Mouse (Mus musculus): ENCODE data around the gene Synpo2. TPM values are rescaled to one million over a fixed set of nuclear protein-coding genes. Genes with fewer than 3 reads are reported as not detected.

The Synpo2 gene
- polyA plus RNA-seq, 1 experiment from 2014 or later = 5.4 TPM

DNA sequence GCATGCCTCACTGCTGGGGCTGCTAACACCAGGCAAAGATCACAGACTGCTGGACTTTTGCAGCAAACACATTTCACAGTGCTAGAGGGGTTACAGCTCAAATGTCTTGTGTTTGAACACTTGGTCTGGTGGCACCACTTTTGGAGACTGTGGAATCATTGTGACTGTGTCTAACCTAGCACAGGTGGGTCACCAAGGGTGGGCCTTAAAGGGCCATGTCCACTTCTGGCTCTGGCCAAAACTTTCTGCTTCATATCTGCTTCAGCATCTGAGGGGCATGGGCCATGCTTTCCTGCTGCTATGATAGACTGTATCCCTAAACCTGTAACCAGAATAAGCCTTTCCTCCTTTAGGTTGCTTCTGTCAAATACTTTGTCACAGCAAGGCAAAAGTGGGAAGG lies 1.5 kb upstream of the Synpo2 start:
- H3K4me3 ChIP-seq = no peak overlapping the region
- H3K4me2 ChIP-seq (replicated peaks) = no peak overlapping the region
- ATAC-seq (ENCODE audit: low FRiP score, low read depth) = no peak
- peaks cover 20% of the 10 kb centered on the region for H3K27me3 ChIP-seq
- H3K27ac ChIP-seq (replicated peaks) = no peak overlapping the region
- peaks cover 12% of the 10 kb centered on the region for H3K4me1 ChIP-seq
- H3K9ac ChIP-seq (replicated peaks) = no peak overlapping the region
- no peaks in the 10 kb centered on the region for H3K9me3 ChIP-seq
- H3K36me3 ChIP-seq = no peaks in the 10 kb centered on the region

GRCm38 (mm10) chr3:123237039-123237438 lies 1.1 kb upstream of the Synpo2 start:
- no peak overlapping the region for H3K27ac ChIP-seq (replicated peaks)
- H3K4me1 ChIP-seq = peaks cover 12% of the 10 kb centered on the region
- no peak overlapping the region for H3K9ac ChIP-seq (replicated peaks)
- no peak overlapping the region for H3K4me3 ChIP-seq
- peaks cover 20% of the 10 kb centered on the region for H3K27me3 ChIP-seq
- 25% methylated on average over 7 of the region's 7 CpGs for WGBS
- no peak for ATAC-seq (ENCODE audit: low FRiP score, low read depth)
- no peak overlapping the region for H3K4me2 ChIP-seq (replicated peaks)
- no peaks in the 10 kb centered on the region for H3K9me3 ChIP-seq
- H3K36me3 ChIP-seq = no peaks in the 10 kb centered on the region

- Histone ChIP-seq H3K27ac (replicated peaks) (no peak overlapping the region), H3K4me1 (peaks cover 12% of the 10 kb centered on the region), H3K36me3 (no peaks in the 10 kb centered on the region), H3K4me2 (replicated peaks) (peak overlapping the region; percentile 82), H3K4me3 (peak overlapping the region; percentile 46), H3K9me3 (no peaks in the 10 kb centered on the region), H3K27me3 (peaks cover 20% of the 10 kb centered on the region), H3K9ac (replicated peaks) (peak overlapping the region; percentile 42; the same call in 1 of the 2 replicates)
- 16% methylated on average over 7 of the region's 7 CpGs for WGBS
- ATAC-seq (ENCODE audit: low FRiP score, low read depth) = no peak
Observed at GRCm38 (mm10) chr3:123235495-123235894, 454 bp downstream of the Synpo2 start.

DNA sequence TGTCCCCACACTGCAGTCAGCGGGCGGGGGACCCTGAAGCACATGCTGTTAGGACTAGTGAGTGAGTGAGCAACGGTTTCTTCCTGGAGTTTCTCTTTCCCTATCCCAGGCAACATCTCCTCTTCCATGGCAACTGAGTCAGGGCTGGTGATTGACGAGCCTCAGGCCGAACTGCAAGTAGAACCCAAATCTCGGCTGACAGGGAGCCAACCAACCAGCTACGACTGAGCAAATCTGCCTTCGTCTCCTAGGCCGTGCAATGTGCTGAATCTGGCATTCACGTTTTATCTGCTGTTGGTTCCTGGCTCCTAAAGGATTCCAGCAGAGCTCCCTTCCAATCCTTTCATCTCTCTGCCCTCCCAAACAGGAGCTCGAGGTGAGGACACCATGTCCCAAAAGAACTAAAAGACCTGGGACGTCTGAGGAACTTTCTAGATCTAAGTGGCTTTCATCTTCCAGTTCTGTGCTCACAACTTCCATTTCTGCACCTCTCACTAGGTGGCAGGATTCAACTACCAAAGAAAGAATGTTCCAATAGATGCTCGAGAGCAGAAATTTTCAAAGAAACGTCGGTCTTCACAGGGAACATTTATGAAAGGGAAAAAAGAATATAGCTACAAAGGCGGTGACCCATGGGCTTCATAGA lies 1.6 kb downstream of the Synpo2 start:
- ATAC-seq (ENCODE audit: low FRiP score, low read depth) = no peak
- Histone ChIP-seq H3K9ac (replicated peaks) (no peak overlapping the region), H3K36me3 (no peaks in the 10 kb centered on the region), H3K27ac (replicated peaks) (no peak overlapping the region), H3K4me3 (no peak overlapping the region), H3K27me3 (peaks cover 20% of the 10 kb centered on the region), H3K4me2 (replicated peaks) (no peak overlapping the region), H3K4me1 (peaks cover 12% of the 10 kb centered on the region), H3K9me3 (no peaks in the 10 kb centered on the region)
- WGBS = 49% methylated on average over 16 of the region's 16 CpGs

GRCm38 (mm10) chr3:123231639-123232038 lies 4.3 kb downstream of the Synpo2 start:
- Histone ChIP-seq H3K36me3 (no peaks in the 10 kb centered on the region), H3K27me3 (peaks cover 14% of the 10 kb centered on the region), H3K9me3 (no peaks in the 10 kb centered on the region), H3K4me2 (replicated peaks) (no peak overlapping the region), H3K9ac (replicated peaks) (no peak overlapping the region), H3K4me3 (no peak overlapping the region), H3K4me1 (peaks cover 9% of the 10 kb centered on the region), H3K27ac (replicated peaks) (no peak overlapping the region)
- WGBS = 76% methylated on average over 2 of the region's 2 CpGs
- ATAC-seq (ENCODE audit: low FRiP score, low read depth) = no peak

DNA sequence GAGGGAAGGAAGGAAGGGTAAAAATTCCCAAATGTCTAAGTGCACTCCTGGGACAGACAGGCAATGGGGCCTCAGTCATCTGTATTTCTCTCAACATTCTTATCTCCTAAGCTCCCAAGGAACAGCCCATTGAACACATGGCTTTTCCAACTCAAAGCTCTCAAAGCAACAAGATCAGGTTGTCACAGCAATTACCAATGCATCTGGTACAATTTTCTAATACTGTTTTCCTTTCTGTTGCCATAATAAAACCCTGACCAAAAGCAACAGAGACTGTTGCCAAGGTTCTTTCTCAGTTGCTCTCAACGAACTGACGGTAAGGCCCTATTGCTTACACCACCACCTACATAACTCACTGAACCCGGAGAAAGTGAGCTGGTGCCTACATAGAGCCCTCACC lies 8.7 kb downstream of the Synpo2 start:
- no peak overlapping the region for H3K4me3 ChIP-seq
- H3K9ac ChIP-seq (replicated peaks) = no peak overlapping the region
- no peaks in the 10 kb centered on the region for H3K36me3 ChIP-seq
- no peaks in the 10 kb centered on the region for H3K4me1 ChIP-seq
- H3K27me3 ChIP-seq = no peaks in the 10 kb centered on the region
- no peak overlapping the region for H3K4me2 ChIP-seq (replicated peaks)
- no peak for ATAC-seq (ENCODE audit: low FRiP score, low read depth)
- WGBS = 91% methylated on average over 3 of the region's 3 CpGs
- H3K27ac ChIP-seq (replicated peaks) = no peak overlapping the region
- no peaks in the 10 kb centered on the region for H3K9me3 ChIP-seq

DNA sequence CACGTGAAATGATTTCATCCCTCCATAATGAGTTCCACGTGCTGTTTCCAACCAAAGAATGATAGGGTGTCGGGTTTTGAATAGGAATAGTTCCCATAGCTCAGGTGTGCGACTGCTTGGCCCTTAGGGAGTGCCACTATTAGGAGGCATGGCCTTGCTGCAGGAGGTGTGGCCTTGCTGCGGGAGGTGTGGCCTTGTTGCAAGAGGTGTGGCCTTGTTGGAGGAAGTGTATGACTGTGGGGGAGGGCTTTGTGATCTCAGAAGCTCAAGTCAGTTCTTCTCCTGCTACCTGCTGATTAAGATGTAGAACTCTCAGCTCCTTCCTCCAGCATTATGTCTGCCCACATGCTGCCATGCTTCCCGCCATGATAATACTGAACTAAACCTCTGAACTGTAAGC lies 17.3 kb downstream of the Synpo2 start:
- Histone ChIP-seq H3K36me3 (no peaks in the 10 kb centered on the region), H3K27me3 (no peaks in the 10 kb centered on the region), H3K9ac (replicated peaks) (no peak overlapping the region), H3K4me3 (no peak overlapping the region), H3K4me1 (no peaks in the 10 kb centered on the region), H3K27ac (replicated peaks) (no peak overlapping the region), H3K9me3 (no peaks in the 10 kb centered on the region), H3K4me2 (replicated peaks) (no peak overlapping the region)
- WGBS = 63% methylated on average over 6 of the region's 6 CpGs
- no peak for ATAC-seq (ENCODE audit: low FRiP score, low read depth)

DNA sequence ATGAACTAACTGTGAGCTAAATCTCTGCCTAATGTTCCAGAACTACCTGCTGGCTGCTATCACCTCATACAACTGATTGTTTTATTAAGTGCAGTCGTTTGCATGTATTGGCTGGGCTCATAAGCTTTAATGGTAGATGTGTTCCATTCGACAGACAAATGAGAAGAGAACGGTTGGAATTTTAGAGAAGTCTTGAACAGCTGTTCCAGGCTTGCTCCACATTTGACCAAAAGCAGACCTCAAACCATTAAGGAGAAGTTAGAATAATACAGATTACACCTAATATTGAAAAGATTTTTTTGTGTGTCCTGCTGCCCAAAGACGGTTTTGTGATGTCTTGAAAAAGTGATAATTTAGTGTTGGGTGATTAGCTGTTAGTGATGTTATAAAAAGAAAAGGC lies 27.1 kb downstream of the Synpo2 start:
- no peak overlapping the region for H3K9ac ChIP-seq (replicated peaks)
- H3K27me3 ChIP-seq = no peaks in the 10 kb centered on the region
- no peaks in the 10 kb centered on the region for H3K36me3 ChIP-seq
- H3K4me2 ChIP-seq (replicated peaks) = no peak overlapping the region
- H3K4me1 ChIP-seq = no peaks in the 10 kb centered on the region
- WGBS = 80% methylated on average over 4 of the region's 4 CpGs
- H3K9me3 ChIP-seq = no peaks in the 10 kb centered on the region
- H3K4me3 ChIP-seq = no peak overlapping the region
- ATAC-seq (ENCODE audit: low FRiP score, low read depth) = no peak
- no peak overlapping the region for H3K27ac ChIP-seq (replicated peaks)

DNA sequence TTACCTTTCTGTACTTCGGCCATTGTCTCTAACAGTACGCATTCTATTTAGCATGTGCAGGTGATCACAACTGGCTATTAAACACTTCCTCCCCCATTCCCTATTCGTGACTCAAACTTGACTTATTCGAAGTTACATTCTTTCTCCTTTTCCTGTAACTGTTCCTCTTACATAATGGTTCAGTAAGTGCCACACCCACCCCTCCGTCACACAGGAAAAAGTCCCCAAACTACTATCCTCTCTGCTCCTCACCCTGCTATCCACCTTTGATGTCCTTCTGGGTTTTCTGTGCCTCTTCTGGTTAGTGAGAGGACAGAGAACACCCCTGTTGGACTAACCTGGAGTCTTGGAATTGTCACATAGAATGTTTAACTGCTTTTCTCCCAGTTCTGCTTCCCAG lies 28.6 kb downstream of the Synpo2 start:
- WGBS = 83% methylated on average over 5 of the region's 5 CpGs
- Histone ChIP-seq H3K4me2 (replicated peaks) (no peak overlapping the region), H3K9me3 (no peaks in the 10 kb centered on the region), H3K9ac (replicated peaks) (no peak overlapping the region), H3K27me3 (no peaks in the 10 kb centered on the region), H3K27ac (replicated peaks) (no peak overlapping the region), H3K4me3 (no peak overlapping the region), H3K36me3 (no peaks in the 10 kb centered on the region), H3K4me1 (no peaks in the 10 kb centered on the region)
- ATAC-seq (ENCODE audit: low FRiP score, low read depth) = no peak

- no peaks in the 10 kb centered on the region for H3K27me3 ChIP-seq
- no peak overlapping the region for H3K4me2 ChIP-seq (replicated peaks)
- WGBS = 88% methylated on average over 7 of the region's 7 CpGs
- no peak overlapping the region for H3K9ac ChIP-seq (replicated peaks)
- H3K36me3 ChIP-seq = no peaks in the 10 kb centered on the region
- no peaks in the 10 kb centered on the region for H3K9me3 ChIP-seq
- H3K4me3 ChIP-seq = no peak overlapping the region
- H3K4me1 ChIP-seq = no peaks in the 10 kb centered on the region
- H3K27ac ChIP-seq (replicated peaks) = no peak overlapping the region
- no peak for ATAC-seq (ENCODE audit: low FRiP score, low read depth)
Observed at GRCm38 (mm10) chr3:123205485-123205884, 30.5 kb downstream of the Synpo2 start.

- H3K9ac ChIP-seq (replicated peaks) = no peak overlapping the region
- H3K27ac ChIP-seq (replicated peaks) = no peak overlapping the region
- no peak overlapping the region for H3K4me2 ChIP-seq (replicated peaks)
- H3K4me3 ChIP-seq = no peak overlapping the region
- no peaks in the 10 kb centered on the region for H3K36me3 ChIP-seq
- no peaks in the 10 kb centered on the region for H3K4me1 ChIP-seq
- WGBS = 73% methylated on average over 6 of the region's 6 CpGs
- no peak for ATAC-seq (ENCODE audit: low FRiP score, low read depth)
- no peaks in the 10 kb centered on the region for H3K27me3 ChIP-seq
- H3K9me3 ChIP-seq = no peaks in the 10 kb centered on the region
Observed at GRCm38 (mm10) chr3:123205065-123205464, 30.9 kb downstream of the Synpo2 start.

GRCm38 (mm10) chr3:123204658-123205057 lies 31.3 kb downstream of the Synpo2 start:
- Histone ChIP-seq H3K27me3 (no peaks in the 10 kb centered on the region), H3K9me3 (no peaks in the 10 kb centered on the region), H3K9ac (replicated peaks) (no peak overlapping the region), H3K4me3 (no peak overlapping the region), H3K27ac (replicated peaks) (no peak overlapping the region), H3K4me1 (no peaks in the 10 kb centered on the region), H3K36me3 (no peaks in the 10 kb centered on the region), H3K4me2 (replicated peaks) (no peak overlapping the region)
- ATAC-seq (ENCODE audit: low FRiP score, low read depth) = no peak
- 64% methylated on average over 4 of the region's 4 CpGs for WGBS

DNA sequence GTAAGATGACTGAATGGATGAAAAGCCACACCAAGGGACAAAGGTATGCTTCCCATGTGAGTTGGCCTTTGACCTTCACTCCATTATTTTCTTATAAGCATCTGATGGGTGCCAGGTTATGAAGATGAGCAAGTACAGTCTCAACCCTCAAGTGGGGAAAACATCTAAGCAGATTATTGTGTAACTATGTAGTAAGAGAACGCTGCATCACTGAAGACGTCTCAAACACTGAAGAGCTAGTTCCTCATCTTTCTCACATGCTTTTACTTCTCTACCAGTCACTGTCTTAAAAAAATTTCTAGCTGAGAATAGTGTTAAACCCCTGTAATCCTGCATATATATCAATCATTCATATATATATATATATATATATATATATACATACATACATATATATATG lies 34.2 kb downstream of the Synpo2 start:
- Histone ChIP-seq H3K27ac (replicated peaks) (no peak overlapping the region), H3K9me3 (no peaks in the 10 kb centered on the region), H3K9ac (replicated peaks) (no peak overlapping the region), H3K4me3 (no peak overlapping the region), H3K36me3 (no peaks in the 10 kb centered on the region), H3K4me2 (replicated peaks) (no peak overlapping the region), H3K27me3 (no peaks in the 10 kb centered on the region), H3K4me1 (no peaks in the 10 kb centered on the region)
- 92% methylated on average over 2 of the region's 2 CpGs for WGBS
- ATAC-seq (ENCODE audit: low FRiP score, low read depth) = no peak

All from midbrain, embryonic 12.5 days (tissue).